Mouse (Mus musculus) heart, adult 2 months (tissue): ENCODE results near the gene Csnk2a2.

Experiments
- EP300 ChIP-seq: fragments of 200-500 bp; IDR thresholded peaks from 2 replicates; pipeline ENCODE4 v1.6.1; 2011; ENCODE audit warnings: low read depth, low read length, control low read depth; ENCODE audit not compliant: insufficient read depth
- POLR2A ChIP-seq: fragments of 200-500 bp; IDR thresholded peaks from 2 replicates; pipeline ENCODE4 v1.6.1; 2011; ENCODE audit warnings: mild to moderate bottlenecking, low read depth, low read length, control low read depth; ENCODE audit not compliant: insufficient read depth

DNA sequence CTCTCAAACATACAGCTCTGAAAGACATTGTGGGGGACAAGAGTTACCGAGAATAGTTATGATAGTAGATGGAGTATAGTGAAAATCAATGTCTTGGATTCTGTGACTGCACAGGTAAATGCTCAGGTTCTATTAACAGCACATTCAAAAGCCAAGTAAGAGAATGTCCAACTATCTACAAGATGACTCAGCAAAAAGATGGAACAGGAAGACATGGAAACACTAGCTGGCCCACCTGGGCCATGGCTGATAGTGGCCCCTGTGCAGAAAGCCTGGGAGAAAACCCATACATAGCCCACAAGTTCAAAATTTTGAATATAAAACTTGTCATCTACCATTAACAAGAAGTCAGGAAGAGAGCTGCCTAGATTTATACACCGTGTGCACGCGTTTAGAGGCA, 19.8 kb downstream of the Csnk2a2 start:
- no peak for TF ChIP-seq EP300
- no peak for TF ChIP-seq POLR2A
